Mouse (Mus musculus) megakaryocyte, embryonic 14.5 days (primary cell): ENCODE measurements around the gene Dus1l.

ENCODE experiments used
- FLI1 ChIP-seq: IDR thresholded peaks from 2 replicates; pipeline ENCODE4 v1.6.1; 2012; ENCODE audit warnings: low read length, inconsistent platforms, mixed read lengths
- GATA1 ChIP-seq: IDR thresholded peaks from 3 replicates; pipeline ENCODE4 v1.6.1; 2012; ENCODE audit warnings: mixed read lengths, low read length, inconsistent platforms, borderline replicate concordance

- TF ChIP-seq GATA1 (no peak), FLI1 (no peak)
Observed at GRCm38 (mm10) chr11:120783426-120784063, 12.7 kb downstream of the Dus1l start.
